Comparison of ENCODE assay signal across 8 mouse cellular contexts in genomic region chr5:123149451-123150400, GRCm38 (mm10). TPM values are rescaled to one million over a fixed set of nuclear protein-coding genes. Genes with fewer than 3 reads are reported as not detected.
DNase-seq lines count a peak whose midpoint lies in the region; ATAC-seq lines count a peak whose summit lies in the region.

No protein-coding gene starts in this region.

- DNase-seq in R1 (ENCODE audit: low read depth, low spot score), result peak; percentile 97
- peak; percentile 93 to 96 for DNase-seq in cerebellum, postnatal 25 days
- DNase-seq in frontal cortex, postnatal 36 days (ENCODE audit: low spot score in 2 of 2), result peak; percentile 87 to 93
- DNase-seq in hindbrain, embryonic 14.5 days (ENCODE audit: low spot score), result peak; percentile 89
- peak; percentile 87 to 90 for DNase-seq in layer of hippocampus, postnatal 36 days
- DNase-seq in lung, postnatal 25 days (ENCODE audit: low spot score), result peak; percentile 93
- peak; percentile 87 for DNase-seq in ovary, postnatal 36 days (ENCODE audit: low spot score)
- DNase-seq in thymus, postnatal 36 days, result peak; percentile 88 to 91

- H3K27ac ChIP-seq in hindbrain, embryonic 14.5 days, result no peak overlapping the region

- peaks cover 40% of the 10 kb centered on the region for H3K4me1 ChIP-seq in hindbrain, embryonic 14.5 days (replicated peaks; ENCODE audit: control insufficient read depth, insufficient read depth, low read length)

- H3K27me3 ChIP-seq in hindbrain, embryonic 14.5 days (ENCODE audit: control insufficient read depth, insufficient read depth, low read length), result no peaks in the 10 kb centered on the region

- peak overlapping the region; percentile 5 for H3K9ac ChIP-seq in hindbrain, embryonic 14.5 days

- H3K4me2 ChIP-seq in hindbrain, embryonic 14.5 days (replicated peaks), result peak overlapping the region; percentile 54

- 10% methylated on average over 19 of the region's 19 CpGs for WGBS in hindbrain, embryonic 14.5 days

- ATAC-seq in hindbrain, embryonic 14.5 days (ENCODE audit: low FRiP score), result peak; percentile 84

- peak overlapping the region; percentile 29 for H3K4me3 ChIP-seq in hindbrain, embryonic 14.5 days (replicated peaks; ENCODE audit: low read length)

- no peaks in the 10 kb centered on the region for H3K9me3 ChIP-seq in hindbrain, embryonic 14.5 days (ENCODE audit: control insufficient read depth, low read length)

- H3K36me3 ChIP-seq in hindbrain, embryonic 14.5 days (replicated peaks; ENCODE audit: control insufficient read depth, insufficient read depth), result peaks cover 72% of the 10 kb centered on the region

RNA-seq across cellular contexts. Expression of gene Setd1b, which starts 7.7 kb away (rescaled TPM):
- polyA plus RNA-seq in hindbrain, embryonic 14.5 days (2014; fragmentation: Nextera tagmentation; extraction: Ambion mirVana), result 12.6 and 12.7 TPM in 2 replicates
- total RNA-seq in layer of hippocampus, postnatal 36 days (2021), result 10 to 100 TPM; 31.4 to 36.2 TPM

RNA-seq across cellular contexts. Expression of gene Rhof, which starts 17.2 kb away (rescaled TPM):
- 13.0 and 17.5 TPM in 2 replicates for polyA plus RNA-seq in hindbrain, embryonic 14.5 days (2014; fragmentation: Nextera tagmentation; extraction: Ambion mirVana)
- 10 to 100 TPM; 43.0 to 48.0 TPM for total RNA-seq in layer of hippocampus, postnatal 36 days (2021)

RNA-seq across cellular contexts. Expression of gene Psmd9, which starts 19.5 kb away (rescaled TPM):
- polyA plus RNA-seq in hindbrain, embryonic 14.5 days (2014; fragmentation: Nextera tagmentation; extraction: Ambion mirVana), result 59.1 and 66.8 TPM in 2 replicates
- 10 to 100 TPM; 28.2 to 30.8 TPM for total RNA-seq in layer of hippocampus, postnatal 36 days (2021)

RNA-seq across cellular contexts. Expression of gene Hpd, which starts 32.8 kb away (rescaled TPM):
- not detected in 2 replicates for polyA plus RNA-seq in hindbrain, embryonic 14.5 days (2014; fragmentation: Nextera tagmentation; extraction: Ambion mirVana)
- total RNA-seq in layer of hippocampus, postnatal 36 days (2021), result not detected
